Mouse (Mus musculus): ENCODE data around the gene Slc35e3. TPM values are rescaled to one million over a fixed set of nuclear protein-coding genes. Genes with fewer than 3 reads are reported as not detected.
"Not testable (repeated sequence)": the region's sequence is repeated elsewhere in the genome, so short reads cannot be mapped to it uniquely, and the experiment has no call there.

Gene Slc35e3
- polyA plus RNA-seq, 1 experiment from 2014 or later, result 13.0 TPM

- Histone ChIP-seq H3K9me3 (ENCODE audit: control insufficient read depth, low read depth, low read length) (no peaks in the 10 kb centered on the region), H3K4me2 (replicated peaks; ENCODE audit: low read depth, low read length) (no peak overlapping the region), H3K4me1 (ENCODE audit: control insufficient read depth, insufficient read depth, low read length) (no peaks in the 10 kb centered on the region; the same call in 1 of the 2 replicates), H3K9ac (replicated peaks; ENCODE audit: low read depth, low read length) (no peak overlapping the region), H3K36me3 (ENCODE audit: control insufficient read depth, insufficient read depth, low read length) (peaks cover 38% of the 10 kb centered on the region), H3K27me3 (ENCODE audit: control insufficient read depth, insufficient read depth, low read length) (no peaks in the 10 kb centered on the region), H3K27ac (ENCODE audit: low read length) (no peak overlapping the region), H3K4me3 (ENCODE audit: low read depth, low read length) (no peak overlapping the region)
- 93% methylated on average over 14 of the region's 14 CpGs for WGBS
- no peak for ATAC-seq (ENCODE audit: insufficient number of reproducible peaks, insufficient read depth, low FRiP score, low read depth)
Measured at GRCm38 (mm10) chr10:117749787-117750343, 3.7 kb upstream of the Slc35e3 start.

- H3K36me3 ChIP-seq (ENCODE audit: control insufficient read depth, insufficient read depth, low read length), result peaks cover 38% of the 10 kb centered on the region
- no peak overlapping the region for H3K9ac ChIP-seq (replicated peaks; ENCODE audit: low read depth, low read length)
- no peaks in the 10 kb centered on the region for H3K27me3 ChIP-seq (ENCODE audit: control insufficient read depth, insufficient read depth, low read length)
- H3K27ac ChIP-seq (ENCODE audit: low read length), result no peak overlapping the region
- no peak for ATAC-seq (ENCODE audit: insufficient number of reproducible peaks, insufficient read depth, low FRiP score, low read depth)
- no peaks in the 10 kb centered on the region for H3K9me3 ChIP-seq (ENCODE audit: control insufficient read depth, low read depth, low read length)
- 96% methylated on average over 10 of the region's 10 CpGs for WGBS
- peaks cover 2% of the 10 kb centered on the region; the same call in 1 of the 2 replicates for H3K4me1 ChIP-seq (ENCODE audit: control insufficient read depth, insufficient read depth, low read length)
- H3K4me2 ChIP-seq (replicated peaks; ENCODE audit: low read depth, low read length), result no peak overlapping the region
- H3K4me3 ChIP-seq (ENCODE audit: low read depth, low read length), result no peak overlapping the region
Measured at GRCm38 (mm10) chr10:117749050-117749686, 3.0 kb upstream of the Slc35e3 start.

- no peak overlapping the region for H3K4me2 ChIP-seq (replicated peaks; ENCODE audit: low read depth, low read length)
- no peaks in the 10 kb centered on the region for H3K9me3 ChIP-seq (ENCODE audit: control insufficient read depth, low read depth, low read length)
- H3K4me3 ChIP-seq (ENCODE audit: low read depth, low read length), result no peak overlapping the region
- peaks cover 2% of the 10 kb centered on the region; the same call in 1 of the 2 replicates for H3K4me1 ChIP-seq (ENCODE audit: control insufficient read depth, insufficient read depth, low read length)
- H3K27ac ChIP-seq (ENCODE audit: low read length), result no peak overlapping the region
- H3K27me3 ChIP-seq (ENCODE audit: control insufficient read depth, insufficient read depth, low read length), result no peaks in the 10 kb centered on the region
- no peak for ATAC-seq (ENCODE audit: insufficient number of reproducible peaks, insufficient read depth, low FRiP score, low read depth)
- H3K9ac ChIP-seq (replicated peaks; ENCODE audit: low read depth, low read length), result no peak overlapping the region
- 89% methylated on average over 10 of the region's 10 CpGs for WGBS
- peaks cover 36% of the 10 kb centered on the region for H3K36me3 ChIP-seq (ENCODE audit: control insufficient read depth, insufficient read depth, low read length)
Measured at GRCm38 (mm10) chr10:117748276-117749049, 2.3 kb upstream of the Slc35e3 start.

- Histone ChIP-seq H3K27me3 (ENCODE audit: control insufficient read depth, insufficient read depth, low read length) (no peaks in the 10 kb centered on the region), H3K9ac (replicated peaks; ENCODE audit: low read depth, low read length) (no peak overlapping the region), H3K9me3 (ENCODE audit: control insufficient read depth, low read depth, low read length) (no peaks in the 10 kb centered on the region), H3K4me3 (ENCODE audit: low read depth, low read length) (no peak overlapping the region), H3K27ac (ENCODE audit: low read length) (no peak overlapping the region), H3K36me3 (ENCODE audit: control insufficient read depth, insufficient read depth, low read length) (peaks cover 36% of the 10 kb centered on the region), H3K4me2 (replicated peaks; ENCODE audit: low read depth, low read length) (no peak overlapping the region), H3K4me1 (ENCODE audit: control insufficient read depth, insufficient read depth, low read length) (peaks cover 2% of the 10 kb centered on the region; the same call in 1 of the 2 replicates)
- ATAC-seq (ENCODE audit: insufficient number of reproducible peaks, insufficient read depth, low FRiP score, low read depth), result no peak
- 87% methylated on average over 7 of the region's 7 CpGs for WGBS
Measured at GRCm38 (mm10) chr10:117747711-117748110, 1.5 kb upstream of the Slc35e3 start.

- not testable (repeated sequence) for H3K9me3 ChIP-seq (ENCODE audit: control insufficient read depth, low read depth, low read length); H3K4me1 ChIP-seq (ENCODE audit: control insufficient read depth, insufficient read depth, low read length); H3K27me3 ChIP-seq (ENCODE audit: control insufficient read depth, insufficient read depth, low read length); H3K27ac ChIP-seq (ENCODE audit: low read length)
- Histone ChIP-seq H3K4me2 (replicated peaks; ENCODE audit: low read depth, low read length) (peak overlapping the region; percentile 79), H3K9ac (replicated peaks; ENCODE audit: low read depth, low read length) (peak overlapping the region; percentile 32; the same call in 1 of the 2 replicates), H3K4me3 (ENCODE audit: low read depth, low read length) (peak overlapping the region; percentile 44), H3K36me3 (ENCODE audit: control insufficient read depth, insufficient read depth, low read length) (peaks cover 18% of the 10 kb centered on the region)
- peak; percentile 21; the same call in 1 of the 2 replicates for ATAC-seq (ENCODE audit: insufficient number of reproducible peaks, insufficient read depth, low FRiP score, low read depth)
- 2% methylated on average over 14 of the region's 46 CpGs for WGBS
Measured at GRCm38 (mm10) chr10:117745570-117746296, 432 bp downstream of the Slc35e3 start.

- Histone ChIP-seq H3K27ac (ENCODE audit: low read length) (no peak overlapping the region), H3K9me3 (ENCODE audit: control insufficient read depth, low read depth, low read length) (no peaks in the 10 kb centered on the region), H3K36me3 (ENCODE audit: control insufficient read depth, insufficient read depth, low read length) (peaks cover 11% of the 10 kb centered on the region; the same call in 1 of the 2 replicates), H3K4me1 (ENCODE audit: control insufficient read depth, insufficient read depth, low read length) (peaks cover 2% of the 10 kb centered on the region; the same call in 1 of the 2 replicates), H3K4me2 (replicated peaks; ENCODE audit: low read depth, low read length) (no peak overlapping the region), H3K4me3 (ENCODE audit: low read depth, low read length) (peak overlapping the region; percentile 1; the same call in 1 of the 2 replicates), H3K27me3 (ENCODE audit: control insufficient read depth, insufficient read depth, low read length) (no peaks in the 10 kb centered on the region), H3K9ac (replicated peaks; ENCODE audit: low read depth, low read length) (0 out of 2 replicates have a peak overlapping the region, but pooled peaks have one; percentile 6)
- 75% methylated on average over 4 of the region's 4 CpGs for WGBS
- no peak for ATAC-seq (ENCODE audit: insufficient number of reproducible peaks, insufficient read depth, low FRiP score, low read depth)
Measured at GRCm38 (mm10) chr10:117743917-117744316, 2.2 kb downstream of the Slc35e3 start.

GRCm38 (mm10) chr10:117743182-117743581 lies 3.0 kb downstream of the Slc35e3 start:
- no peak overlapping the region for H3K27ac ChIP-seq (ENCODE audit: low read length)
- no peak overlapping the region for H3K4me3 ChIP-seq (ENCODE audit: low read depth, low read length)
- peaks cover 10% of the 10 kb centered on the region; the same call in 1 of the 2 replicates for H3K36me3 ChIP-seq (ENCODE audit: control insufficient read depth, insufficient read depth, low read length)
- H3K9me3 ChIP-seq (ENCODE audit: control insufficient read depth, low read depth, low read length), result no peaks in the 10 kb centered on the region
- 86% methylated on average over 2 of the region's 2 CpGs for WGBS
- ATAC-seq (ENCODE audit: insufficient number of reproducible peaks, insufficient read depth, low FRiP score, low read depth), result no peak
- no peak overlapping the region for H3K9ac ChIP-seq (replicated peaks; ENCODE audit: low read depth, low read length)
- no peaks in the 10 kb centered on the region for H3K27me3 ChIP-seq (ENCODE audit: control insufficient read depth, insufficient read depth, low read length)
- no peak overlapping the region for H3K4me2 ChIP-seq (replicated peaks; ENCODE audit: low read depth, low read length)
- peaks cover 2% of the 10 kb centered on the region; the same call in 1 of the 2 replicates for H3K4me1 ChIP-seq (ENCODE audit: control insufficient read depth, insufficient read depth, low read length)

- H3K9ac ChIP-seq (replicated peaks; ENCODE audit: low read depth, low read length), result no peak overlapping the region
- no peak overlapping the region for H3K4me2 ChIP-seq (replicated peaks; ENCODE audit: low read depth, low read length)
- H3K9me3 ChIP-seq (ENCODE audit: control insufficient read depth, low read depth, low read length), result no peaks in the 10 kb centered on the region
- H3K27ac ChIP-seq (ENCODE audit: low read length), result no peak overlapping the region
- WGBS, result 89% methylated on average over 4 of the region's 4 CpGs
- no peak for ATAC-seq (ENCODE audit: insufficient number of reproducible peaks, insufficient read depth, low FRiP score, low read depth)
- H3K4me3 ChIP-seq (ENCODE audit: low read depth, low read length), result no peak overlapping the region
- peaks cover 2% of the 10 kb centered on the region; the same call in 1 of the 2 replicates for H3K4me1 ChIP-seq (ENCODE audit: control insufficient read depth, insufficient read depth, low read length)
- no peaks in the 10 kb centered on the region for H3K27me3 ChIP-seq (ENCODE audit: control insufficient read depth, insufficient read depth, low read length)
- peaks cover 10% of the 10 kb centered on the region; the same call in 1 of the 2 replicates for H3K36me3 ChIP-seq (ENCODE audit: control insufficient read depth, insufficient read depth, low read length)
Measured at GRCm38 (mm10) chr10:117742618-117743017, 3.5 kb downstream of the Slc35e3 start.

Data from stomach, embryonic 14.5 days (tissue).